Mouse (Mus musculus) left cerebral cortex, adult 2 months (tissue): Measurements from ENCODE around the gene Fzr1. TPM values are rescaled to one million over a fixed set of nuclear protein-coding genes. Genes with fewer than 3 reads are reported as not detected.

Source experiments
- DNase-seq, 2 experiments: peaks; one replicate each; pipeline ENCODE4 v3.0.0; 2021 to 2022; ENCODE audit warnings: low spot score in 2 of 2, mixed read lengths in 1 of 2; ENCODE audit errors: extremely low spot score in 1 of 2
- H3K27ac ChIP-seq: fragments of 200-600 bp; 2 replicates; pipeline ENCODE4 v1.8.1; 2022
- H3K4me3 ChIP-seq: fragments of 200-600 bp; 2 replicates; pipeline ENCODE4 v1.8.1; 2022
- CTCF ChIP-seq: fragments of 200-600 bp; IDR thresholded peaks from 2 replicates; pipeline ENCODE4 v1.8.1; 2022; ENCODE audit warnings: antibody characterized with exemption, mild to moderate bottlenecking, moderate library complexity
- intact Hi-C: fragments of 180-260 bp; cut with DNase I; formaldehyde crosslinking; loops from one replicate; pipeline ENCODE4 v1.15.1; 2025
- total RNA-seq, 2 experiments: library from RNA; stranded (reverse); gene quantifications; 2 replicates each; pipeline ENCODE4 v1.2.3; 2021

Gene Fzr1
- total RNA-seq, 2 experiments from 2014 or later = 69.1 to 70.6 TPM

- intact Hi-C loops = loop anchor here (5.0 kb wide), 1 partner anchor 56 kb away; no protein-coding TSS in a partner anchor
- TF ChIP-seq CTCF = no peak
- no peak for DNase-seq
- Histone ChIP-seq H3K27ac (no peak within 1 kb of the TSS), H3K4me3 (peak within 1 kb of the TSS; percentile 46)
Observed at GRCm38 (mm10) chr10:81342686-81343505, 35.4 kb downstream of the Fzr1 start, which contains the start of gene Gipc3. Gene Gipc3 (minus strand): TSS chr10:81343266.

- H3K4me3 ChIP-seq = no peak overlapping the region
- peak in 1 of 2 experiments; percentile 66 for DNase-seq
- peak; percentile 87 for TF ChIP-seq CTCF
- H3K27ac ChIP-seq = no peak overlapping the region
- intact Hi-C loops = loop anchor here (5.0 kb wide), 1 partner anchor 54 kb away; no protein-coding TSS in a partner anchor
Observed at GRCm38 (mm10) chr10:81341333-81341949, 36.9 kb downstream of the Fzr1 start.

GRCm38 (mm10) chr10:81340551-81341332 lies 37.6 kb downstream of the Fzr1 start:
- no peak overlapping the region for H3K27ac ChIP-seq
- TF ChIP-seq CTCF = no peak
- H3K4me3 ChIP-seq = no peak overlapping the region
- intact Hi-C loops = loop anchor here (5.0 kb wide), 1 partner anchor 53 kb away; no protein-coding TSS in a partner anchor
- DNase-seq = no peak

DNA sequence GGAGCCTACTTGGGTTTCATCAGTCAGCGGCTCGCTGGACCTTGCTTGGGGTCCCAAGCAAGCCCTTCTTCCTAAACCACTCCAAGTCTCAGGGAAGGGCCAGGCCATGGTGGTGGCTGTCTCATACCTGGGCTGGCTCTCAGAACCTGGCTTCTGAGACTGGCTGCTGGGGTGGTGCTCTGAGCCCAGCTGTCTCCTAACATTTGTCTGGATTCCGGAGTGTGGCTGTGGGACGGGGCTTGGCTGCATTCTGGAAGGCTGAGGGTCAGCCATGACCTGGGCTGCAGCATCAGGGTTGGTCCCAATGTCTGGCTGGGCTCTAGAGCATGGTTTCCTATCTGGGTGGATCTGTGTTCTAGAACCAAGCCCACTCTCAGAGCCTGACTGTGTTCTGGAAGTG lies 41.8 kb downstream of the Fzr1 start:
- Histone ChIP-seq H3K4me3 (no peak overlapping the region), H3K27ac (no peak overlapping the region)
- no peak for TF ChIP-seq CTCF
- DNase-seq = no peak
- intact Hi-C loops = no loop called here

DNA sequence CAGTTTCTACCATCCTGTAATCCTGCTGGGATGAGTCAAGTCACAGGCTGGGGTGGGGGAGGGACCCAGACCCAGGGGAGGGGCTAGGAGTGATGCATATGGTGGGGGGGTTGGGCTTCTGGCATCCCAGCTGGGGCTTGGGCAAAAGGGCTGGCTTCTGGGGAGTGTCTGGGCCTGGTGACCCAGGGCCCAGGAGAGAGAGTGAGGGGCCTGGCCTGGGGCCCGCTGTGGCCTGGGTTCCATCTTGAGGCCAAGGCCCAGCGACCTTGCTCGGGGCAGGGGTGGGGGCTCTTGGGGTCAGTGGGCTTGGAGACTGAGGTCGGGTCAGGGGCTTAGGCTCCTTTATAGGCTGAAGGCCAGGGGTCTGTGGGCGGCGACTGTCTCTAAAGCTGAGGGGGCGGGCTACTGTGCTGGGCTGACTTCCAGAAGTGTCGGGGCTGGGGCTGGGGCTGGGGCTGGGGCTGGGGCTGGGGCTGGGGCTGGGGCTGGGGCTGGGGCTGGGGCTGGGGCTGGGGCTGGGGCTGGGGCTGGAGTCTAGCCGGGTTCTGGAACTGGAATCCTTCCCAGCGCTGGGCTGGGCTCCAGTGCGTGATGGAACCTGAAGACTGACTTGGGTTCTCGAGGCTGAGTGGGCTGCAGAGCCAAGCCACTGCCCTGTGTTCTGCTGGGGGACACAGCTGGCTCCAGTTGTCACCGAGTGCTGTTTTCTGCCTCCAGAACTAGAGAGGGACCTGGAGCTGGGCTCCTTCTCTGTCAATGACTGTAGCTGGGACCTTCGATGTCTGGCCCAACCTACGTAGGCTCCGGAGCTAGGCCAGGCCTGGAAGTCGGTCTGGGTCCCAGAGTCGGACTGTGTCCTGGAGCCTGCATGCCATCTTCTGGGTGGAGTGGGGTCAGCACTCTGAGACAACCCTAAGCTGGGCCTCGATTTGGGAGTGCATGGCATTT lies 42.6 kb downstream of the Fzr1 start:
- Histone ChIP-seq H3K4me3 (no peak overlapping the region), H3K27ac (no peak overlapping the region)
- intact Hi-C loops = no loop called here
- TF ChIP-seq CTCF = no peak
- no peak for DNase-seq

DNA sequence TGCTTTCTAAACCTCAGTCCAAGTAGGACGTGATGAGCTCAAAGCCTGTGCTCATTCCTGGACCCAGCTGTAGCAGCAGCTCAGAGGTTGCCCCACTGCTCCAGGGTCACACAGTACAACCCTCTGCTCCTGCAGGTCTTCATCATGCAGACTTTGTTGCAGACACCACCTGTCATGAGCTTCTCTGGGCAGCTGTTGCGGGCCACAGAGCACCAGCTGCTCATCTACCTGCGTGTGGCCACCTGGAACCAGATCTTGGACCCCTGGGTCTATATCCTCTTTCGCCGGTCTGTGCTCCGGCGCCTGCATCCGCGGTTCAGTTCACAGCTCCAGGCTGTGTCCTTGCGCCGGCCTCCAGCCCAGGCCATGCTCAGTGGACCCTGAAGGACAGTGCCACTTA lies 44.0 kb downstream of the Fzr1 start:
- no peak for DNase-seq
- H3K27ac ChIP-seq = no peak overlapping the region
- intact Hi-C loops = no loop called here
- TF ChIP-seq CTCF = no peak
- H3K4me3 ChIP-seq = no peak overlapping the region

DNA sequence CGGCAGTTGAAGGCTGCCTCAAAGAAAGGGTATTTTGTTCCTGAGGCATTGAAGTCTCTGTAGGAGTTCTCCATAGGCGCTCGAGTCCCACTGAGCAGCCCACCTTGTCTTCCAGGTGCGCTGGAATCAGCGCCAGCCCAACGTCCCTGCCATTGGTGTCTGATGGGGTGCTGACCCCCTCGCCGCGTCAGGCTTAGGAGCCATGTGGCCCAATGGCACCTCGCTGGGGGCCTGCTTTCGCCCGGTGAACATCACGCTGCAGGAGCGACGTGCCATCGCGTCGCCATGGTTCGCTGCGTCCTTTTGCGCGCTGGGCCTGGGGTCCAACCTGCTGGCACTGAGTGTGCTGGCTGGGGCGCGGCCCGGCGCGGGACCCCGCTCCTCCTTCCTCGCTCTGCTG lies 46.0 kb downstream of the Fzr1 start:
- no peak overlapping the region for H3K27ac ChIP-seq
- intact Hi-C loops = no loop called here
- H3K4me3 ChIP-seq = no peak overlapping the region
- no peak for DNase-seq
- TF ChIP-seq CTCF = no peak

- Histone ChIP-seq H3K27ac (no peak overlapping the region), H3K4me3 (no peak overlapping the region)
- intact Hi-C loops = no loop called here
- DNase-seq = no peak
- no peak for TF ChIP-seq CTCF
Observed at GRCm38 (mm10) chr10:81330007-81330406, 48.3 kb downstream of the Fzr1 start.

GRCm38 (mm10) chr10:81329194-81329975 lies 48.9 kb downstream of the Fzr1 start:
- no peak for DNase-seq
- TF ChIP-seq CTCF = no peak
- intact Hi-C loops = no loop called here
- no peak overlapping the region for H3K27ac ChIP-seq
- no peak overlapping the region for H3K4me3 ChIP-seq

GRCm38 (mm10) chr10:81328386-81328785 lies 49.9 kb downstream of the Fzr1 start, which contains the start of gene Tbxa2r:
Gene Tbxa2r (plus strand): TSS chr10:81328731.
- Histone ChIP-seq H3K4me3 (no peak within 1 kb of the TSS), H3K27ac (peak within 1 kb of the TSS; percentile 38)
- no peak for DNase-seq
- TF ChIP-seq CTCF = no peak
- intact Hi-C loops = no loop called here
